Mouse (Mus musculus) olfactory bulb, adult 2 months (tissue): ENCODE results near the gene Nudc.

Experiments
- CTCF ChIP-seq: fragments of 200-500 bp; IDR thresholded peaks from 2 replicates; pipeline ENCODE4 v1.5.1; 2012; ENCODE audit warnings: low read depth, mild to moderate bottlenecking, low read length, moderate library complexity; ENCODE audit not compliant: insufficient read depth
- POLR2A ChIP-seq: fragments of 200-500 bp; IDR thresholded peaks from 2 replicates; pipeline ENCODE4 v1.6.1; 2012; ENCODE audit warnings: mild to moderate bottlenecking, low read depth, low read length, moderate library complexity; ENCODE audit not compliant: insufficient read depth

DNA sequence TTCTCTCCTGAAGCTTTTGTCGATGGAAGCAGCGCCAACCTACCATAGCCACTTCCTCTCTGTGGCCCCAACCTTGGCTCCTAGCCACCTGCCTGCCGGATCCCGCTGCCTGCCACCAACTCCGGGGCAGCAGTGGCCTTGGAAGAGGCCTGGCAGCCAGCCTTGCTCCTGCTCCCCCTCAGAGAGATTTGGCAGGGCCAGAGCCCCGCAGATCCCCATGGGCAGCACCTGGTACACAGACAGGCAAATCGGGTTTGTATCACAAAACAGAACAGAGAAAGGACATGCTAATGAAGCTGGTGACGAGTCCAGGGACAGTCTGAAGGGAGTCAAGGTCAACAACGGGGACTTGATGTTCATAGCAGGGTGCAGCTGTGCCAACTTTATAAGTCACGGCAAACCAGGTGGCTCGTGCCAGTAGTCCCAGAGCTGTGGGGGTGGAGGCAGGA is 17.4 kb upstream of the Nudc start:
- no peak for TF ChIP-seq POLR2A
- TF ChIP-seq CTCF = no peak
